Mouse (Mus musculus) CD4-positive helper T cell, adult 2 months (primary cell): ENCODE data around the gene Tdp1.

ENCODE experiments used
- DNase-seq: peaks from one replicate; pipeline ENCODE4 v3.0.0-alpha.2; 2012; ENCODE audit warnings: low read depth, missing footprints, low spot score

Tdp1 gene

DNA sequence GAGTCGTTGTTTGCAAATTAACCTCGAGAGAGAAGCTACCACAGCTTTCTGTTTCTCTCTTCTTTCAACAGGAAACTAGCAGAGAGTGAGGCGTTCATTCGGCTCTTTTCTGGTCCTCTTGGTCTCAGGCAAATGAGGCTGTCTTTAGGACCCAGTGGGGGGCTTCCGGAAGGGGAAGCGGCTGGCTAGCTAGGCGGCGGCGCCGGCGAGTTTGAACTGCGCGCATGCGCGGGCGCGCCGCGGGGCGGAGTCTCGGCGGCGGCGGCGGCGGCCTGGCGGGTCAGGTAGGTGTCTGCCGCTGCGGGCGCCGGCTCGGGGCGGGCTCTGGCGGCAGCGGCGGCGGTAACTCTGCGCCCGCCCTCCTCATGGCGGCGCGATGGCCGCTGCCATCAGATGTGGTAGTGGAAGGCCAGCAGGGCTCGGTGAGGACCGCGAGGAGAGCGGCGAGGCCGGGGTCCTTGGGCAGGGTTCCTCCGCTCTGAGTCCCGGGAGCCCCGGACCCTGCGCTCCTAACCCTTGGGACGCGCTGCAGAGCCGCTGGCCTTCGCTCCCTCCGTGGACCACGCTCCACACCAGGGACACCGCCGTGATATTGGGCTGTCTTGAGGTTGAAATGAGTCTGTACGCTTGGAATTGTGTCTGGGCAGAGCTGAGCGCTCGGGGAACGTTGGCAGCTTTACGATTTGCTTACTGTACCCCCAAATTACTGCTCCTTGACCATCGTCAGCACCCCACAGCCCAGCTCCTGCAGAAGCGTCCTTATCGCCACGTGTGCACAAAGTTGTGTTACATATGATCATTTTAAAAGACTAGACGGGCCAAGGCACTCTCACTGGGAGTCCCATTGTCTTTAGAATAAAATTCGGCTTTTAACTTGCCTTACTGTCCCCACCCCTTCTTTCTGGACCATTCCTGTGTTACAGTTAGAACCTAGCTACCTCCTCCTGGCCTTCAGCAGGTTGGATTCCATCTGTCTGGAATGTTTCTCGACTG lies at the start of gene Tdp1, which contains the start of gene Efcab11:
TSS of gene Tdp1 (plus strand) at position 249 of the 993 bp plus-strand sequence.
TSS of gene Efcab11 (minus strand) at position 171 of the 993 bp plus-strand sequence.
- peak; percentile 97 for DNase-seq

DNA sequence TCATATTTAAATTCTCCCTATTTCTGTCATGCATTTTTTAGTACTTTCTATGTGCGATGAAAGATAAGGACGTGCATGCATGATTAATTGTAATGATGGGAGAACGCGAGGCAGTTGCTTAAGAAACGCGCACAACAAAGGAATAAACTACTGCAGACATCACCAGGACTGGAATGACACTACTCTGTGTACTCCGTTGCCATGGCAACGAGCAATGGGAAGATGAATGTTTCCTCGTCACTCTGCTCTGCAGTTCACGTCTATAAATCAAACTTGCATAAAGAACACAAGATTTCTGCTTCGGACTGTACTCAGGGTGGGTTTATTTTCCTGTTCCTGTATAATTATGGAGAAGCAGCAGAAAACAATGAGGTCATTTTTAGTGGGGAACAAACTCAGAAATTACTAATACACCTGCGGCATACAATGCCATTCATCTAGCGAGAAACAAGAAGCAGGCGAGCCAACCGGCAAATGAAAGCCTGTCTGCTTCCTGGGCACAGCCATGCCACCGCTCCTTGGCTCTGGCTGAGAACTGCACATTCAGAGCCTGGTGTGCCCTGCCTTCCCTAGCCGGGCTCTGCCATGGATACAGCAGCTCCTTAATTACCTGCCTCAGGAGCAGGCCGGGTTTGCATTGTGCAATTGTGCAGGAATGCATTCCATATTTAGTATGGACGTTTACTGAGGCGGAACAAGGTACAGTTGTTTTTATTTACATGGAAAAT lies 47.7 kb upstream of the Tdp1 start:
- peak; percentile 78 for DNase-seq

DNA sequence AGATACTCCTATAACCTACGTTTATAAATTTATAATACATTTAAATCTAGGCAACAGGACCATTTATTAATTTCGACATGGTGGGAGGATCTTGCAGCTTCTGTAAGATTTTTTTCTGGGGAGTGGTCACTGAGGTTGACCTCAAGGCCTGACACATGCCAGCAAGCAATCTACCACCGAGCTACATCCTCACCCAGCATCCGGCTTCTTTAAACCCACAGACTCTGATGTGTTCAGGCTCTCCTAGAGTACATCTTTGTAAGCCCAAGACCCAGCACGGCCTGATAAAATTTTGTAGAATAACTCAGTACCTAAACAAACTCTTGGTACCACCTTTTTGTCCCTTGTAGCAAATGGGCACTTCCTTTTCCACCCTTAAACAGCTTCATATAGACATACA lies 46.8 kb upstream of the Tdp1 start:
- peak; percentile 31 for DNase-seq

DNA sequence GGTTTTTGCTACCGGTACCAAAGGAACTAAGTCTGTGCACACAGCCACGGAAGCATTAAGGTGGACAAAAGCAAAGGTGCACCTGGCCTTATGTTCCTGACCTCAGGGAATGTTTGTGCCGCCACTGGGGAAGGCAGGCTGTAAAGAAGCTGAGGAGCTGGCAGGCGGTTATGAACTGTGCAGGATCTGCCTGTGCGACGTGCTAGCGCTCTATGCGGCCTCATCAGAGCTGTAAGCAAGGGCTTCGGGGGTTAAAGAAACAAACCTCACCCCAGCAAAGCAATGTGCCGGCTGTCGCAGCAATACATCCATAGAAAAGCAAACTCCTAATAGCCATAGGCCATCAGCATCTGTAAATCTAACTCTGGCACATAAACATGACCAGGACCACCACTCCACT lies 46.2 kb upstream of the Tdp1 start:
- DNase-seq = no peak

DNA sequence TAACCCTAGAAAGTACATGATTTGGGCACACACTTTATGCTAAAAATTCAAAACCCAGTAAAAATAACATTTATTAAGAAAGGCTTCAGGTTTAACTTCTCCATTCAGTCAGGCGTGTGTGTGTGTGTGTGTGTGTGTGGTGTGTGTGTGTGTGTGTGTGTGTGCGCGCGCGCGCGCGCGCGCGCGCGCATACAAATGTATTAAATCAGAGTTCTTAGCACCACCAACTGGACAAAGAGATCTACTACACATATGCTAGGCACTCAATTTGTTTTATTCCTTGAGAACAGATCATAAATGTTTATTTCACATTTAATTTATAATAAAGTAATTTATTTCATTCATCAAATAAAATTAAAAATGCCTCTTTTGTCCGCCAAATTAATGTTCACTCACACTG lies 45.6 kb upstream of the Tdp1 start:
- DNase-seq = peak; percentile 58

DNA sequence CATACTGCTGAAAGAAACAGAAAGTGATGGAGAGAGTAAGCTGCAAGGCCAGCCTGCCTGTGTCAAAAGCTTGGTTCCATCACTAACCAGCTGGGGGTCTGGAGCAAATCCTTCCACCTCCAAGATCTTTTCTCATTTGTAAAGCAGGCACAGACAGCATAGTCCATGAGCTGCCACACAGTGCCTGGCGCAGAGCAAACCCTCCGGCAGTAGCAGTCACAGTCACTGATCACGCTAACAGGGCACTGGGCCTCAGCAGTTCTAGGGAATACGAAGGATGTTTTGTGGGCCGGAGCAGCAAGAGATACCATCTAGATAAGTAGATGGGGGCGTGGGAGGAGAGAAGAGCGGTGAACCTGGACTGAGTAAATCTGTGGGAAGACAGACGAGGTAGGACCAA lies 39.4 kb upstream of the Tdp1 start:
- no peak for DNase-seq

DNA sequence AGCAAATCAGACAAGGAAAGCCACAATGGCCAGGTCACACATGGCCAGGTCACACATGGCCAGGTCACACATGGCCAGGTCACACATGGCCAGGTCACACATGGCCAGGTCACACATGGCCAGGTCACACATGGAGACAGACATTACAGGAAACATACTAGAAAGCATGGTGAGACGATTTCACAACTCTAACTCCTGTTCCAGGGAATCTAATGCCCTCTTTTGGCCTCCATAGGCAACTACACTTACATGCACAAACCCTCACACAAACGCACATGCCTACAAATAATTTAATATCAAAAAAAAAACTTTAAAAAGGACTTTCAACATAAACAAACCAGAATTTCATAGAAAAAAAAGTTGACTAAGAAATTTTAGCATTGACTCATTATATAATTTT lies 34.3 kb upstream of the Tdp1 start:
- no peak for DNase-seq

DNA sequence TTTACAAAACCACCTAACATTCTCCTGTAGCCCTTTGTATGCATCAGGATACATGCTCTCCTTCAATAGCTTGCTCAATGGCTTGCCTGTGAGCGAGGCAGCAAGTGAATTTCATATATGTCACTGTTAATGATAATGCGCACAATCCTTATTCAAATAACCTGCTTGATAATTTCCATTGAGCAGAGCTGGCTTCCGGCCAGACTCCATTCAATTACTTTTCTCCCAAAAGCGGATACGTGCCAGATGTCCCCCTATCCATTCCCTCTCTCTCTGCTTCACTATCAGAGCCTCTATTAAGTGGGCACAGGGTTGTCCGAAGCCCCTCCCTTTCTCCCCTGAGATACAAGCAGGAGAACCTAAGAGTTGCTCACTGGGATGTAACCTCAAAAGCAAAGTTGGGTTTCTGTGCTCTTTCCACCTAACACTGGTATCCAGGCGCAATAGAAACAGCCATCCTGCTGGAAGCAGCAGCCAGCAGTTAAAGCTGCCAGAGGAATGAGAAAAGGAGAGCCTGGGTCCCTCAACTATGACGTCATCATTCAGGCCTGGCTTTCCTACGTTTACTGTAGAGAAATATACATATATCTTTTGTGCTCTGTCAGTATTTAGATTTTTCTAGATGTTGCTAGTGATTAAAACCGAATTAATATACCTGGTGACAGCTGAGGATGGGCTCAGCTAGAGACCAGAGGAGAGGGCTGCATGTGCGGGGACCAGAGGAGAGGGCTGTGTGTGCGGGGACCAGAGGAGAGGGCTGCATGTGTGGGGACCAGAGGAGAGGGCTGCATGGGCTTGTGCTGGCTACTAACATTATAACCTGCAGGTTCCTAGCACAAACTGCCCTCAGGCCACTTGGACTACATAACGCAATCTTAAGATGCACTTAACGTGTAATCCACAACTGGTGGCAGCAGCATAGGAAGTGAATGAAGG lies 30.7 kb upstream of the Tdp1 start:
- DNase-seq = no peak

DNA sequence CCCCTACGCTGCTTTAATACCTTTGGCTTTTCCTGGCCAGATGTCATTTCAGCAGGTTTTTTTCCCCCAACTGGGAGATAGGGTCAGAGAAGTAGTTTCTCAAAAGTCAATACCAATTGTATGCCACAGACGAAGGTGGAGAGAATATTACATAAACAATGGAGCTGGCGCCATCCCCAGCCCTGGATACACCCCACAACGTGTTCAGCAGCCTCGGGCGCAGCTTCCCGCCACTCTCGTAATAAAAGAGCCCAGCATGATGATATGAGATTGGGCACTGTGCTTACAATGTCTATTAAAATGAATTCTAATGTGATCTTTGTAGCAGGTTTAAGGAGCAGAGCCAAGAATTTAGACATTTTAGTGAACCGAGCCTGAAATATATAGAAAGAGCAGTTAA lies 28.3 kb upstream of the Tdp1 start:
- no peak for DNase-seq

DNA sequence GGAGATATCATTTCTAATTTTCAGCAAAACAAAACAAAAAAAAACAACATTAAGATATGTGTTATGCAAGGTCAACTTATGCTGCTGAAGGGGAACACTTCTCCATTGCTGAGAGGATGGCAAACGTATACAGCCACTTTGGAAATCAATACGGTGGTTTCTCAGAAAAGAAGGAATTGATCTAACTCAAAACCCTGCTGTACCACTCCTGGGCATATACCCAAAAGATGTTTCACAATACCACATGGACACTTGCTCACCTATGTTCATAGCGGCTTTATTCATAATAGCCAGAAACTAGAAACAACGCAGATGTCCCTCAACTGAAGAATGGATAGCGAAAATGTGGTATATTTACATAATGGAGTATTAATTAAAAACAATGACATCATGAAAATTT lies 25.7 kb upstream of the Tdp1 start:
- no peak for DNase-seq

DNA sequence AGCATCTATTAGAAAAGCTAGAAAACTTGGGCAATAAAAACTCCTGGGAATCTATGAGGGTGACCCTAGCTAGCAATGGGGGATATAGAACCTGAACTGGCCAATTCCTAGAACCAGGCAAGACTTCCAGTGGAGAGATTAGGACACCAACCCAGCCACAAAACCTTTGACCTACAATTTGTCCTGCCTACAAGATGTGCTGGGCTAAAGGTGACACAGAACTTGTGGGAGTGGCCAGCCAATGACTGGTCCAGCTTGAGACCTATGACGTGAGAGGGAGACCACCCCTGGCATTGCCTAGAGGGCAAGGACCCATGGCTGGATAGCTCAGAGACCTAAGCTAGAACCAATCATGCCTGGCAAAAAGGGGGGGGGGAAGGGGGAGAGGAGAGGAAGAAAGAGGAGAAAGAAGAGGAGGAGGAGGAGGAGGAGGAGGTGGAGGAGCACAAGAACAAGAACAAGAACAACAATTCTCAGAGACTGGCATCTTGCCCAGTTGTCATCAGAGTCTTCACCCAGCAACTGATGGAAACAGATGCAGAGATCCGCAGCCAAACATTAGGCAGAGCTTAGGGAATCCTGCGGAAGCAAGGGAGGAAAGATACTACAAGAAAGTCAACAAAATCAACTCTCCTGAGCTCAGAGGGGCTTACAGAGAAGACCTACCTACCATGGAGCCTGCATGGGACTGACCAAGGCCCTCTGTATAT lies 24.8 kb upstream of the Tdp1 start:
- no peak for DNase-seq

DNA sequence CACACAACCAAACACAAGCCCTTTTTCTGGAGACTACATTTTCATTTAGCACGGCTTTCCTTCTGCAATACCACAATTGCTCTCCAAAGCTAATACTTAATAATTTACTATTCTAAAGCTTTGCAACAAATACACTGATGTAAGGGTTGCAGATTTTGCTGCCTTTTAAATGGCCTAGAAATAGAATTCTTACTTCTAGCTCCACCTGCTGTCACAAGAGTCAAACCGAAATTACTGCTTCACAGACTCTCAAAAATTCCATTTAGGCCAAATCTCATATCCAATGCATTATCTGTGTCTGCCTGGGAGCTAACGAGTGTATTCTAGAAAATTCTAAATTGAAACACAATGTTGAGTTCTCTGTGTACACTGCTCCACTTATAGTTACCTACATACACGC lies 23.3 kb upstream of the Tdp1 start:
- DNase-seq = no peak

DNA sequence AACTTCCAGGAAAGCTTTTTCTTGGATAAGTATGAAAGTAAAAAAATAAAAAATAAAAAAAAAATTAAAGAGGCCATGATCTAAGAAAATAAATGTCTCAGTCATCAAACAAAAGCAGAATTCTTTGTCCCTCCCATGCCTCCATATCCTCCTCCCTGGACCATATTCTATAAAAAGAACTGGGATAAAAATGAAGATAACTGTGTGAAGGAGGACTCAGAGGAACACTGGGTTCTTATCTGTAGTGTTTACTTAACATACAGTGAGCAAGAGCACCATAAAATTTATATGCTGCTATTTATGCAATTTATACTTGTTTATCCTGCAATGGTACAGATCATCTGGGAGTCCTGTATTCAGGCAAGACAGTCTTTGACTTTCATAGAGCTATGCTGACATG lies 19.7 kb upstream of the Tdp1 start:
- DNase-seq = no peak

DNA sequence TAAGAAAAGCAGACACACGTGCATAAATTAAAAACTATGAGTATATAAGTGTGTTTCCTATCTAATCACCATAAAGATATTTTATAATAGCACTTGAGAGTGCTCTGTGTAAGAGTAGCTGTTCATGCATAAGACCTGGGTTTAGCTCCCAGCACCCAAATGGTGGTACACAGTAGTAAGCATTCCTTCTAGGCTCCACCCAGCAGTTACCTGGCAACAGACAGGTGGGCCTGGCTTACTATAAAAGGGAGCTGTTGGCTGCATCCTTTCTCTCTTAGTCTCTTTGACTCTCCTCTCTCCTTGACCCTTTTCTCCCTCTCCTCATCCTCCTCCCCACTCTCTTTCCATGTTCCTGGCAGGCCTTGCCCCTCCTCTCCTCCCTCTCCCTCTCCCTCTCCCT lies 15.5 kb upstream of the Tdp1 start:
- DNase-seq = no peak

DNA sequence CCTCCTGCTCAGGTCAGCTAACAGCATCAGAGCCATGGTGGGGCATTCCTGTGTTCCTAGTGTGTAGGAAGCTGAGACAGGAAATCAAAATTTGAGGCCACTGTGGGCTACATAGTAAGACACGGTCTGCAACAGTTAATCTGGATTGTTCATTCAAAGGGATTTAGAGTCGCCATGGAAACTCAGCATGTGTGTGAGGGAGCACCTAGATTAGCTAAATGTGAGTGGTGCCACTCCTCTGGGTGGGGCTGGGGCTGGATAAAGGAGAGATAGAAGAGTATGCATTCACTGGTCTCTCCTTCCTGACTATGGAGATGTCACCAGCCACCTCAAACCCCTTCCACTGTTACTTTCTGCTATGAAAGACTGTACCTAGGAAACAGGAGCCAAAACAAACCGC lies 10.9 kb upstream of the Tdp1 start:
- DNase-seq = no peak

DNA sequence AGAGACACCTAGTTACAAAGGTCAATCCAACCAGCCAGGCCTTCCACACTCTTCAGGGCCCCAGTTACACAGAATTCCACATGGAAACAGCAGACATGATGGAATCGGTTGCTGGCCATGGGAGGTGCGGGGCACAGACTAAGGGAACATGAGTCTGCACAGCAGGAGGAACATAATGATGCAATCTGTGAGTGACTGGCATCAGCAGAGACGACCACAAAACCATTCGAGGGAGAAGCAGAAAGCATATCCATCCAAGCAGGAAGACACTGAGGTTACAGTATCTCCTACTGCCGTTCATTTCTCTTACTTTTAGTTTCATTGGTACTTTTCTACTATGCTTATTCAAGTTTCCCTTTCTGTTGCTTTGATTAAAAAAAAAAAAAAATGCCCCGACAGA lies 9.7 kb upstream of the Tdp1 start:
- peak; percentile 15 for DNase-seq

DNA sequence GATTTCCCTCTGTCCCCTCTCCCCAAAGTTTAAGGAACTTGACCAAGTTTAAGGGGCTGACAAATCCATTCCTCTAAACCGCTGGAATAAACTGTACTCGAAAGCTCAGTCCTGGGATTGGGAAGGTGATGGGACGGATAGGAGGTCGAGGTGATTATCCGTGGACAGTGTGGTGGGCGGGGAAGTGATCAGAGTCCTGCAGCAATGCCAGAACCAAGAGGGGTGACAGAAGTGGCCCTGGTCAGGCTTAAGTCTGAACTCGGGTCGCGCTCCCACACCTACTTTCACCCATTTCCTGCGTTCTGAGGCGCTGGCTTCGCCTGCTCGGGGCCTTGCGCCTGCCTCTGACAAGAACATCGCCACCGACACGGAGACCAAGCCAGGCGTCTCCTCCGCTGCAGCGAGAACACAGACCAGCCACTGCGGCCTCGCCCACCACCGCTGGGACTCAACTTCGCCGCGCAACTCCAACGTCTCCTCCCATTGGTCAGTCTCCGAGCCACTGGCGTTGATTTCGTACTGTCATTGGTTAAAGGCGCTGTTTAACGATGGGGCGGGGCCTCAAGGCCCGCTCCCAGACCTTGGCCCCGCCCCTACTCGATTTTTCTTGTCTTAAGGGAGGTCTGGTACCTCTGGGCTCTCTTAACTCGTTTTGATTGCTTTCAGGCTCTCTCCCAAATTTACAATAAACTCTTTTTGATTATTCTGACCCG lies 1.2 kb upstream of the Tdp1 start:
- DNase-seq = peak; percentile 95

DNA sequence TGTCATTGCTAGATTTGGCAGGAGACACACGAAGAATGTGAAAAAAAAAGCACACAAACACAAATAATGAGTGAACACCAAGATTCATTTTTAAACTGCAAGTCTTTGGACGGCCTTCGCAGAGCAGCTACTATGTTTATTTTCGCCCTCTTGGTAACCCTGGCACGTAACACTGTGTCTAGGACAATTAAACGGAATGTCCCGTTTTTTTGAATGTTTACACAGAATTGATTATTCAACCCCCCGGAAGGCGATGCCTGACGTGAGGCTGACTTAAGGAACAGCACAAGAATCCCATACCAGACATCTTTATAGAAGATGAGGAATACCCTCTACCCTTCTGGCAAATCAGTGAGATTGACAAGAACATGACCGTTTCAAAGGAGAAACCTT lies 608 bp upstream of the Tdp1 start:
- DNase-seq = peak; percentile 67

DNA sequence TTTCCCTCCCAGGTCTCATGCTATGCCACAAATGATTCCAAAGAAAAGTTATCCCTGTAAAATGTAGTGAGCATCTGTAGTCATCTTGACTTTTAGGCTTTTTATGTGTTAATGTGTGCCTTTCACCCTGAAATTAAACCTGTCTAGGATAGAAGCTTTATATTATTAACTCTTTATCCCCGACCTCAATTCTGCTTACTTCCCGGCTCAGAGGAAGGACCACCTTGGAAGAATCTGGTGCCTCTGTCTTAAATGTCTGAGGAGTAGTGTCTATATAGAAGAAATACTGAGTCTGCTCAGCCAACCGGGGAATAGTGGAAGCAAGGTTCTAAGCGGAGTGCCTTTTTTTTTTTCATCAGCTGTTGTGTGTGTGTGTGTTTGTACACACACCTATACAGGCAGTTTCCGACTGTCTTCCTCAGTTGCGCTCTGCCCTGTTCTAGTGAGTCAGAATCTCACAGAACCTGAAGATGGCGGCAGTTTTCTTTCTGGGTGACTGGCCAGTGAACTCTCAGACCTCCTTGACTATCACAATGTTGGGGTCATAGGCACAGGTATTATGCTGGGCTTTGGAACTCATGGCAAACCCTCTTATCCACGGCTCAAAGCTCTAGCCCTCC lies 1.1 kb downstream of the Tdp1 start:
- DNase-seq = no peak

DNA sequence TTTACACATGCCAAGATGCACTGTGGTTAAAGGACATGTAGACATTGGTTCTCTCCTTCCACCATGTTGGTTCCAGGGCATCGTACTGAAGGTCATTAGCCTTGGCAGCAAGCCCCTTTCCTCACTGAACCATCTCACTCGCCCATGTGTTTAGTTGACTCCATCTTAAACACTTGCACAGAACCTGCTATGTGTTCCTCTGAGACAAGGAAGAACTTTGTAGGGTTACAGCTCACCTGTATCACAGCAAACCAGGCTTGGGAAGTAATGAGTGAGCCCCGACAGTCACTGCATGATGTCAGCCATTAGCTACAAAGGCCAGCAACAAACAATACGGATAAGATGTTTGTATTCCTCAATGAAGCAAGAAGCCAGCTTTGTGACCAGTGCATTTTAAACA lies 13.5 kb downstream of the Tdp1 start:
- no peak for DNase-seq
